Mouse (Mus musculus) inflammation-experienced regulatory T-cells, adult 16 weeks (primary cell): Measurements from ENCODE around the gene Coq9. TPM values are rescaled to one million over a fixed set of nuclear protein-coding genes. Genes with fewer than 3 reads are reported as not detected.

Source experiments
- polyA plus RNA-seq: library from polyadenylated mRNA; unstranded; fragments of 100-300 nt; shearing (Covaris generic); gene quantifications from one replicate; pipeline ENCODE4 v1.2.1, GENCODE M21; 2017

Gene Coq9
- polyA plus RNA-seq, result 81.1 TPM

GRCm38 (mm10) chr8:94837662-94838574 is at the start of gene Coq9, which contains the start of gene Ciapin1:
Gene Coq9, plus strand, starts transcription at chr8:94838321.
Gene Ciapin1, minus strand, starts transcription at chr8:94838358.

DNA sequence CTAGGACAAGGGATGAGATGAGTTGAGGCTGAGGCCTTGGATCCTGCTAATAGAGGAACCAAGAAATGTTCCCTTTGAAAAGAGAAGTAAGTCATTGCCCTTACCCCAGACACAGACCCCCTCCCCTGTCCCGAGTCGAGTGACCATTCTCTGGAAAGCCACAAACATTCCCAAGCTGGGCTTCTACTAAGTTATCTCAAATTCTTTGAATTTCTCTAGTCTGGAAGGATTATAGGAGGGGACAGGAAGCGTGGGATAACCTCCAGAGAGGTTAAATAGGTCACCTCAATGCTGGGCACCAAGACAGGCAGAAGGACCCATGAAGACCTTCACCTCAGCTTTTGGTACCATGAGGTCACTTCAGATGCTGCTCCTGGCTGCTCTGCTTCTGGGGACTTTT is 28.0 kb upstream of the Coq9 start, which contains the start of gene Ccl17:
TSS of gene Ccl17 (plus strand) at position 301 of the 400 bp plus-strand sequence.

GRCm38 (mm10) chr8:94857346-94858173 is 19.4 kb downstream of the Coq9 start, which contains the start of gene Polr2c:
Gene Polr2c, plus strand, starts transcription at chr8:94857450.

DNA sequence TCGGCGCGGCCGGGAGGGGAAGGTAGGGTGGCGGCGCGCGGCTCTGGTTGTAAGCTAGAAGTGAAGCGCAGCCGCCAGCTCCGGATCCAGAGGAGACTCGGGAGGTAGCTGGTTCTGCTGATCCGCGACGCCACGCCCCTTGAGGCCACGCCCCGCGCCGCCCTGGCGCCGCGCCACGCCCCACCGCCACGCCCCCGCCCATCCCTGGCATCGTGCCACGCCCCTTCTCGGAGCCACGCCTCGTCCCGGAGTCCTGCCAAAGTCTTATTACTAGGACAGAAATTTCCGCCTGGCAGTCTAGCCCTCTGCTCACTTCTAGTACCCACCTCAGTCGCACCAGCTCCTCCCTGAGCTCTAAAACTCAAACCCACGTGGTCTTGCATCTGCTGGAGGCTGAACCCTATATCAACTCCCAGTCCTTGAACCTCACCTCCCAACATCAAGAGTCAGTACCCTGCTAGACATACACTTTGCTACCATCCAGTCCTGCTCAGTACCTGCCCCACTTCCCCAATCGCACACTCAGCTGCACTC is 38.1 kb downstream of the Coq9 start, which contains the start of gene Dok4:
TSS of gene Dok4 (minus strand) at position 134 of the 534 bp plus-strand sequence.

Other genes starting within 250 kb of the Coq9 start
- 82.2 TPM for gene Rspry1, start 236.4 kb upstream of the Coq9 start, polyA plus RNA-seq
- gene Fam192a, start 236.3 kb upstream of the Coq9 start, polyA plus RNA-seq, result 94.1 TPM
- gene Arl2bp, start 171.7 kb upstream of the Coq9 start, polyA plus RNA-seq, result 42.7 TPM
- not detected for gene Pllp, start 142.0 kb upstream of the Coq9 start, polyA plus RNA-seq
- gene Ccl22, start 92.7 kb upstream of the Coq9 start, polyA plus RNA-seq, result not detected
- 1.1 TPM for gene Cx3cl1, start 66.3 kb upstream of the Coq9 start, polyA plus RNA-seq
- not detected for gene Ccl17, start 27.9 kb upstream of the Coq9 start, polyA plus RNA-seq
- 101 TPM for gene Ciapin1, start within 50 bp of the Coq9 start, polyA plus RNA-seq
- gene Polr2c, start 19.1 kb downstream of the Coq9 start, polyA plus RNA-seq, result 117 TPM
- 3.1 TPM for gene Dok4, start 38.0 kb downstream of the Coq9 start, polyA plus RNA-seq
- not detected for gene Ccdc102a, start 79.8 kb downstream of the Coq9 start, polyA plus RNA-seq
- 0.21 TPM for gene Adgrg5, start 85.4 kb downstream of the Coq9 start, polyA plus RNA-seq
- 2.4 TPM for gene Adgrg1, start 136.4 kb downstream of the Coq9 start, polyA plus RNA-seq
- 0.30 TPM for gene Adgrg3, start 179.4 kb downstream of the Coq9 start, polyA plus RNA-seq
- gene Drc7, start 216.8 kb downstream of the Coq9 start, polyA plus RNA-seq, result not detected
- 26.7 TPM for gene Katnb1, start 242.9 kb downstream of the Coq9 start, polyA plus RNA-seq